Mouse (Mus musculus): ENCODE measurements at regions not wholly inside any gene's neighbourhood (a gene's known extent, or its start where the extent isn't known, plus 50 kb on each side); places are given as distances from the start of the nearest gene placed in this dataset.
A peak's percentile ranks its signal among the peaks of the same experiment; 100 is the strongest.

DNA sequence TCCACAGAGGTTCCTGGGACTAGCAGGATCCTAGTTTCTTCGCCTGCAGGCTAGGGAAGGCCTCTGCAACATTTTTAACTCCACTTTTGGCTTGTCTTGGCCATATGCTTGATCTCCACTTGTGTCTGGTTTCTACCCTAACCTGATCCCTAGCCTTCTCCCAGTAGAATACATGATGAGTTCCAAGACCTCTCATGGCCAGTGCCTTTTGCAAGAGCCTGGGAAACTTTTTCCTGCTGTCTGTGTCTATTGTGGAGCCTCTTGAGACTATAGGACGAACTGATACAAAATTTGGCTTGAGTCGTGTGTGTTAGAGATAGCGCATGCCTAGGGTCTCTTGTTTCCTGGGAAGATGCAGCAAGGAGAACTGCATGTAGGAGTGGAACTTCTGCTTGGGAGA is 119.3 kb downstream of the Cartpt start:
- H3K27me3 ChIP-seq (replicated peaks) = no peaks in the 10 kb centered on the region
- ATAC-seq (ENCODE audit: extremely low read depth, insufficient number of reproducible peaks, low FRiP score, low TSS enrichment) = no peak
- no peak overlapping the region for H3K4me3 ChIP-seq
- peaks cover 27% of the 10 kb centered on the region for H3K4me1 ChIP-seq
- H3K4me2 ChIP-seq = no peak overlapping the region
- H3K9ac ChIP-seq = no peak overlapping the region
- H3K27ac ChIP-seq (replicated peaks) = no peak overlapping the region
- 64% methylated on average over 4 of the region's 4 CpGs for WGBS
- no peaks in the 10 kb centered on the region for H3K36me3 ChIP-seq
- H3K9me3 ChIP-seq = no peaks in the 10 kb centered on the region

DNA sequence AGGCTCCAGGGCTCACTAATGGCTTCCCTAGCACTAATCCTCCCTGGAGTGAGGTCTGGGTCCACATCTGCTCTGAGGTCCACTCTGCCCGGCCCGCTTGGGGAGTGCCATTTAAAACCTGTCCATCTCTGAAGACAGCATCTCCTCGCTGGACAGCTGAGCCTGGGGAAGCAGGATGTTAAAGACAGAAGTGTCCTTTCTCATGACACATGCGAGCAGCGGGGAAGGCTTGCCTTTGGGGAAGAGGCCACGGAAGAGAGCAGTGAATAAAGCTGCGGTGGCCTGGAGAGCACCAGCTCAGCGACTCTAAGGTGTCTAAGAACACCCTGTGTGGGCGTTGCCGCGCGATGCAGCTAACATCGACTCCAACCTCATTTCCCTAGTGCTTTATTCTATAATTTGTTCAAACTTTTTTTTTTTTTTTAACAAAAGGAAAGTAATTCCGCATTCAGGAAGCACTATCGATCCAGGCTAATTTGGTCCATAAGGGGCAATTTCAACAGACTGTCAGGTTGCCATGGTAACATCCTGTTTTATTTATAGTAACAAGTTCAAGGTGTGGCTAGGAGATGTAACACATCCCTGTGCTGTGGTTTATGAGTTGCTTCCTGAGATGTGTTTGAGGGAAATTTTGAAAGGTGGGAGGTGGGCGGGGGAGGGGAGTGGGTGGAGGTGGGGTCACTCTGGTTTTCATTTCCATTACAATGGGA is 120.0 kb downstream of the Cartpt start:
- Histone ChIP-seq H3K4me2 (peak overlapping the region; percentile 13; the same call in 1 of the 2 replicates), H3K4me3 (no peak overlapping the region), H3K27me3 (replicated peaks) (no peaks in the 10 kb centered on the region), H3K27ac (replicated peaks) (no peak overlapping the region), H3K36me3 (no peaks in the 10 kb centered on the region), H3K9ac (no peak overlapping the region; the same call in 1 of the 2 replicates), H3K9me3 (no peaks in the 10 kb centered on the region), H3K4me1 (peaks cover 27% of the 10 kb centered on the region)
- WGBS = 30% methylated on average over 16 of the region's 16 CpGs
- no peak for ATAC-seq (ENCODE audit: extremely low read depth, insufficient number of reproducible peaks, low FRiP score, low TSS enrichment)

DNA sequence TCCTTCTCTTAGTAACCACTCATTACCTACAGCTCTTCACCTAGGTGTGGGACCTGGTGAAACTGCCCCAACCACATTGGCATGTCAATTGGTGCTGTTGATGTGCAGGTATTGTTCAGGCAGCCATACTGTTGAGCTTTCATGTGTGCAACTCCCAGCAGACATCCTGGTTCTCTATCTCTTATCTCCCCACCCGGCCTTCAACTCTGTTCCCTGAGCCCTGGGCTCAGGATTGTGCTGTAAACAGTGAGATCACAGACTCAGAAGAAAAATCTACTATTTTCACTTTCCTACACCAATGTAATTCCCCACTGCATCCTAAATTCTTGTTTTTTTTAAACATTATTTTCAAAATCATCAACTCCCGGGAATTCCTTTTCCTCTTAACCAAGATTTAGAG is 122.1 kb downstream of the Cartpt start:
- H3K4me2 ChIP-seq = no peak overlapping the region
- ATAC-seq (ENCODE audit: extremely low read depth, insufficient number of reproducible peaks, low FRiP score, low TSS enrichment) = no peak
- 43% methylated on average over 2 of the region's 2 CpGs for WGBS
- H3K4me1 ChIP-seq = peaks cover 27% of the 10 kb centered on the region
- no peak overlapping the region for H3K4me3 ChIP-seq
- H3K27me3 ChIP-seq (replicated peaks) = no peaks in the 10 kb centered on the region
- no peaks in the 10 kb centered on the region for H3K9me3 ChIP-seq
- H3K36me3 ChIP-seq = no peaks in the 10 kb centered on the region
- no peak overlapping the region for H3K27ac ChIP-seq (replicated peaks)
- no peak overlapping the region for H3K9ac ChIP-seq

DNA sequence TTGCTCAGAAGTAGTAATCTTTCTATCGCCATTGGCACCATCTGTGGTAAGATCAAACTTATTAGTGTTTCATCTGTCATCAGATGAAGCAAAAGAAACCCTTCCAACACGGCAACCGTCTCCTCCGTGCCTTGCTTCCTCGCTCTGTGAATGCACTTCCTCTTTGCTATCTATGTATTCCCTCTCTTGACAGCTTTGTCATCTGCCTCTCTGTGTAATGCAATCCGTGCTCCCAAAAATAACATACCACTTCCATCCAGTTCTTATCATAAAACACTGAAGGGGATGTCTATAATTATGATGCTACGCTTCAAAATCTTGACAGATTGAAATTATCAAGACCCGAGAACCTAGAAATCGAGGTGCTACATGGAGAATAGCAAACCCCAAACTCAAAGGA is 123.2 kb downstream of the Cartpt start:
- peak overlapping the region; percentile 31 for H3K4me2 ChIP-seq

DNA sequence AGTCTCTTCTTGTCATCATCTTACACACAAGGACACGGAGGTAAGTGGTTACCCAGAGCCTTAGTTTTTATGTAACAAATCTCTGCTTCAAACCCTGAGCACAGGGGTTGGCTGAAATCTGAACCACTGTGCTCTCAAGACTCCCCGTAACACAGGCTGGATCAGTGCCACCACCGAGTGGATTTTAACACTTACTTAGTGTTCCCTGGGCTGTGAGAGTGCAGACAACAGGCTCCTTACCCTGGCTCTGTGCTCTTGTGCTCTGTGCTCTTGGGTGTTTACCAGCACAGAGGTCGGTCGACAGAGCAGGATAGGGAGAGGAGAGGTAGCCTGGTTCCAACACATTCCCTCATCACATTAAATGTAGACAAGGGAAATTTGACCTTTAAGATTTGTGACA is 134.9 kb downstream of the Cartpt start:
- Histone ChIP-seq H3K27me3 (replicated peaks) (no peaks in the 10 kb centered on the region), H3K27ac (replicated peaks) (0 out of 2 replicates have a peak overlapping the region, but pooled peaks have one; percentile 32)

More for the DNA sequence above, 123.2 kb downstream of the Cartpt start:
- peaks cover 27% of the 10 kb centered on the region for H3K4me1 ChIP-seq
- WGBS = 31% methylated on average over 9 of the region's 9 CpGs
- no peak for ATAC-seq (ENCODE audit: extremely low read depth, insufficient number of reproducible peaks, low FRiP score, low TSS enrichment)
- H3K27me3 ChIP-seq (replicated peaks) = no peaks in the 10 kb centered on the region
- no peaks in the 10 kb centered on the region for H3K36me3 ChIP-seq
- H3K4me3 ChIP-seq = no peak overlapping the region
- H3K27ac ChIP-seq (replicated peaks) = no peak overlapping the region
- H3K9me3 ChIP-seq = no peaks in the 10 kb centered on the region
- peak overlapping the region; percentile 52; the same call in 1 of the 2 replicates for H3K9ac ChIP-seq

DNA sequence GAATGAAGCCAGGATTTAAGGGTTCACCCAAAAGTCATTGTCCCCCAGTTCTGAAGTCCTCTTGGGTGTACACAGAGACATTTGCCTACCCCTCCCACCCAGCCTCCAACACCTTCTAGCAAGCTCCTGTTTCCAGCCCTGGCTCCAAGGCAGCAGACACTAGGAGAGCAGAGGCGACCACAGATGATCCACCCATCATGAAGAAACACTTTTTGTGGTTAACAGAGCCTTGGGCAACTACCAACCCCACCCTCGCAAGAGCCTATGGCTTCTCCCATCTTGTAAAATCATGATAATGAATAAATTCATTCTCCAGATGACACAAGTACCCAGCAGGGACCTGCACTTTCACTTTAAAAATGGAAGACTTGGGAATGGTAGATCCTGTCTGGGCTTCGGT is 136.1 kb downstream of the Cartpt start:
- H3K9me3 ChIP-seq = no peaks in the 10 kb centered on the region
- no peaks in the 10 kb centered on the region for H3K27me3 ChIP-seq (replicated peaks)
- 70% methylated on average over 3 of the region's 3 CpGs for WGBS
- H3K4me2 ChIP-seq = no peak overlapping the region
- H3K36me3 ChIP-seq = no peaks in the 10 kb centered on the region
- no peak overlapping the region for H3K4me3 ChIP-seq
- H3K4me1 ChIP-seq = peaks cover 46% of the 10 kb centered on the region
- no peak overlapping the region for H3K27ac ChIP-seq (replicated peaks)
- no peak overlapping the region for H3K9ac ChIP-seq
- no peak for ATAC-seq (ENCODE audit: extremely low read depth, insufficient number of reproducible peaks, low FRiP score, low TSS enrichment)

More for the DNA sequence above, 134.9 kb downstream of the Cartpt start:
- Histone ChIP-seq H3K4me2 (no peak overlapping the region), H3K36me3 (no peaks in the 10 kb centered on the region), H3K9me3 (no peaks in the 10 kb centered on the region), H3K4me3 (no peak overlapping the region), H3K4me1 (peaks cover 43% of the 10 kb centered on the region), H3K9ac (no peak overlapping the region)
- no peak for ATAC-seq (ENCODE audit: extremely low read depth, insufficient number of reproducible peaks, low FRiP score, low TSS enrichment)
- 19% methylated on average over 5 of the region's 5 CpGs for WGBS

DNA sequence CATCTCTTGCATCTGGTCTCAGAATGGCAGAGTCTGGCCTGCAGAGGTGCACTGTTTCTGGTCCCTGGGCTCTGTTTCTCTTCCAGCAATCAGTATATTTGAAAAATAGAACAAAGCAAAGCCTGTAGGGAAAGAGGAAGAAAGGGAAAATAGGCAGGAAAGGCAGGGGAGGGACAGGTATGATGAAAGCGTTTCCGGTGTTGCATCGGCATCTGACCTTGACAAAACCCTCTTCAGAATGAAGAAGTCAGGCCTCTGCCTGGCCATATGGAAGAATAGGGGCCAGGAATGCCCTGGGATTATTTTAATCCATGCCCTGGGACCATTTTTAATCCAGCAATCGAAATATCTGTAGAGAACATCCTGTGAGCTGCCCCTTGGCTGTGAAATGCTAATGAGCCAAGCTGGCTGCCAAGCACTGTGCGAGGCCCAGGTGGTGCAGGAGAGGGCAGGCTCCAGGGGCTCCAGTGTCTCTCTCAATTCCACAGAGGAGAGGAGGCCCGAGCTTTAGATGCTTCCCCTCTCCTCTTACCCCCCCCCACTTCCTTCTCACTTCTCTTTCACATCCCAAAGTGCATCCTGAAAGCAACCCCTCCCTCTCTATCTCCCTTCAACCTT is 136.7 kb downstream of the Cartpt start:
- no peaks in the 10 kb centered on the region for H3K27me3 ChIP-seq (replicated peaks)
- H3K4me1 ChIP-seq = peaks cover 46% of the 10 kb centered on the region
- WGBS = 62% methylated on average over 6 of the region's 6 CpGs
- H3K27ac ChIP-seq (replicated peaks) = no peak overlapping the region
- H3K36me3 ChIP-seq = no peaks in the 10 kb centered on the region
- no peak overlapping the region for H3K4me3 ChIP-seq
- ATAC-seq (ENCODE audit: extremely low read depth, insufficient number of reproducible peaks, low FRiP score, low TSS enrichment) = no peak
- H3K9me3 ChIP-seq = no peaks in the 10 kb centered on the region
- no peak overlapping the region for H3K4me2 ChIP-seq
- H3K9ac ChIP-seq = no peak overlapping the region

DNA sequence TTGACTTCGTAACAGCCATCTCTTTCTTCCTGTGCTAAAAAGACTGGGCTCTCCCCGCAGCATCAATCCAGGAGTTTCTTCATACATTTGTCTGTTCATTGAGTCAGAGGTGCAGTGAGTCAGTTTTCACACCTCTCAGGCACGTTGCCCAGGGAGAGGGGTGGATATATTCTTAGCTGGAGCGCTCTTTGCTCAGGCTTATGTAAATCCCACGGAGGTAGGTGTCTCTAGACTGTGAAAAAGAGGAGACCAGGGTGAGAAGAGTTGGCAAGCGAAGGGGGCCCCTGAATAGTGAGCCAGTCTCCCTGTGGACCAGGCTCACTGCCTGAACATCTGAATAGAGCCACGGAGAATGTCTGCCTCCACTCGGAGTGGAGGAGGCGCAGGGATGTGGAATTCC is 139.0 kb downstream of the Cartpt start:
- Histone ChIP-seq H3K4me1 (peaks cover 44% of the 10 kb centered on the region), H3K9ac (no peak overlapping the region; the same call in 1 of the 2 replicates), H3K4me3 (no peak overlapping the region), H3K27ac (replicated peaks) (peak overlapping the region; percentile 60), H3K27me3 (replicated peaks) (no peaks in the 10 kb centered on the region), H3K9me3 (no peaks in the 10 kb centered on the region), H3K36me3 (no peaks in the 10 kb centered on the region), H3K4me2 (peak overlapping the region; percentile 39)
- no peak for ATAC-seq (ENCODE audit: extremely low read depth, insufficient number of reproducible peaks, low FRiP score, low TSS enrichment)
- WGBS = 36% methylated on average over 9 of the region's 9 CpGs

DNA sequence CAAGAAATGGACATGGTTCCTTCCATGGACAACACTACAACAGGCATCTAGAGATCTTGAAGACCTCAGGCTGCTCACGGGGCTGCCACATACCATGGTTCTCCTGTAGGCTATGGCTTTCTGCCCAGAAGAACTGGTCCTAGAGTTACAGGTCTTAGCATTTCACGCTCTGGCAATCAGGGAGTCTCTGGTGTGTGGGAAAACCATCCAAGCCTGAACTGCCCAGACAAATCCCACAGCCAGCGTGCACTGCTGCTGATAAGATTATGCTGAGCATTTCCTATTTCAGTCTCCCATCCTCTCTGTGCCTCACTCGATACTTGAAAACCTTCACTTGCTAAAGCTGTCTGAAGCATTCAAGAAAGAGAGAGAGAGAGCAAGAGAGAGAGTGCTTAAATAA is 139.5 kb downstream of the Cartpt start:
- H3K36me3 ChIP-seq = no peaks in the 10 kb centered on the region
- no peak overlapping the region; the same call in 1 of the 2 replicates for H3K9ac ChIP-seq
- no peak overlapping the region for H3K4me3 ChIP-seq
- peak overlapping the region; percentile 39 for H3K4me2 ChIP-seq
- H3K9me3 ChIP-seq = no peaks in the 10 kb centered on the region
- H3K4me1 ChIP-seq = peaks cover 40% of the 10 kb centered on the region
- WGBS = 11% methylated on average over 4 of the region's 4 CpGs
- H3K27ac ChIP-seq (replicated peaks) = peak overlapping the region; percentile 60
- no peaks in the 10 kb centered on the region for H3K27me3 ChIP-seq (replicated peaks)
- no peak for ATAC-seq (ENCODE audit: extremely low read depth, insufficient number of reproducible peaks, low FRiP score, low TSS enrichment)

DNA sequence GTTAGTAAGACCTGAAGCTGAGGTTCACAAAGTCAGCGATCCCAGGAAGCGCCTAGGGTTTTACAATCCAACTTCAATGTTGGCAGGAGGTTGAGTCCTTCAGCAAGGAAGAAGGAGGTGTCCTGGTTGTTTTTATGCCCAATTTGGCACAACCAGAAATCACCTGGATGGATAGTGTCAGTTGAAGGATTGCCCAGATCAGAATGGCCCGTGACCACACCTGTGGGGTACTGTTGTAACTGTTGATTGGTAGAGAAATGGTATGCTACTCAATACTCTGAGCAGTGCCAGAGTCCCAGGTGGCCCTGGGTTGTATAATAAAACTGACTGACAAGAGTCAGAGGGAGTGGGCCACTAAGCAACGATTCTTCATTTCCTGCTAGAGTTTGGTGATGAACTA is 140.2 kb downstream of the Cartpt start:
- H3K9ac ChIP-seq = no peak overlapping the region
- H3K27ac ChIP-seq (replicated peaks) = no peak overlapping the region
- H3K4me3 ChIP-seq = no peak overlapping the region
- H3K36me3 ChIP-seq = no peaks in the 10 kb centered on the region
- peaks cover 33% of the 10 kb centered on the region for H3K4me1 ChIP-seq
- ATAC-seq (ENCODE audit: extremely low read depth, insufficient number of reproducible peaks, low FRiP score, low TSS enrichment) = no peak
- H3K4me2 ChIP-seq = no peak overlapping the region
- no peaks in the 10 kb centered on the region for H3K9me3 ChIP-seq
- no peaks in the 10 kb centered on the region for H3K27me3 ChIP-seq (replicated peaks)
- 77% methylated on average over 4 of the region's 4 CpGs for WGBS

DNA sequence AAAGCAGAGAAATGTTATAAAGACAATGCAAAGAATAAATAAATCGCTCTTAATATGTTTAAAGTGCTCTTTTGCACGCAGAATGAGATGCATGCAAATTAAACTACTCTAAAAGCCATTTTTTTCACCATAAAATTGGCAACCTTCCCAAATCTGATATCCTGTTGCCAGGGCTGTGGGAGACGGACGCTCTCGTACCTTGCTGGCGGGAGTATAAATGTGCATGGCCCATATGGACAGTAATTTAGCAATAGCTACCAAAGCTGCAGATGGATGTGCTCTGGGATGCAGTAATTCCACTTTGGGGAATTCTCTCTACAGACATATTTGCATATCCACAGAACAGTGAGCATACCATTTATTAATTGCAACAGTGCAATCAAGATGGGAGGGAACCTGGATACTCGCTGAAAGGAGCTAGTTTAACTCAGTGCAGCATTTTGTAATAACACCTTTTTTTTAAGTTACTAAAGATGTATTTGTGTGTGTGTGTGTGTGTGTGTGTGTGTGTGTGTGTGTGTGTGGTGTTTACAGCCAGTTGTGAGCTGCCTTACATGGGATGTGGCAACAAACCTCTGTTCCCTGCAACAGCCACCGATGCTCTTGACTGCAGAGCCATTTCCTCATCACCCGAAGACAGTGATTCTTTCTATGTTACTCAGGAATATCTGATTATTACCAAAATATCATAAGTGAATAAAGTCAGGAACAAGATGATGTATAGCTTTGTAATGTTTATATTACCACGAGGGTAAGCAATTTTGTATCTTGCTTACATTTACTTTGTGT is 141.4 kb downstream of the Cartpt start:
- Histone ChIP-seq H3K9ac (no peak overlapping the region), H3K4me1 (peaks cover 23% of the 10 kb centered on the region), H3K36me3 (no peaks in the 10 kb centered on the region), H3K4me2 (no peak overlapping the region), H3K27ac (replicated peaks) (no peak overlapping the region), H3K27me3 (replicated peaks) (no peaks in the 10 kb centered on the region), H3K9me3 (no peaks in the 10 kb centered on the region), H3K4me3 (no peak overlapping the region)
- no peak for ATAC-seq (ENCODE audit: extremely low read depth, insufficient number of reproducible peaks, low FRiP score, low TSS enrichment)
- 78% methylated on average over 10 of the region's 10 CpGs for WGBS
